Mouse (Mus musculus): ENCODE data around the gene Ptprg. TPM values are rescaled to one million over a fixed set of nuclear protein-coding genes. Genes with fewer than 3 reads are reported as not detected.

Ptprg gene
- polyA plus RNA-seq, 1 experiment from 2014 or later = 33.7 TPM

DNA sequence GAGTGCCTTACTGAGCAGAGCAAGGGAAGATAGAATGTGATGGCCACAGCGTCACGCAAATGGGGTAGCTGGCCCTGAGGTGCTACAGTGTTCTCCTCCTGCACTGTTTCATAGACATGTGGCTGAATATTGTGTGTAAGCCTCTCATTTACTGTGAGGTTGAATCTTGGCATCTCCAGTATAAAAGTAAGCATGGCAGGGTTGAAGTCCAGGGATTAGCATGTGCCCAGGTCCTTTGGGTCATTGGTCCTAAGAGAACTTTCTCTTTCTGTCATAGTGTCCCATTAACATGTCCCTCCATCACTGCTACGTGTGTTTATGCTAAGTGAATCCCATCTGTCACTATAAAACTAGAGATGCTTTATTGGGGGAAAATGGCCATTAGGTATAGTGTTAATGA, 138.2 kb downstream of the Ptprg start:
- DNase-seq (ENCODE audit: low spot score, missing footprints) = no peak
- no peak for ATAC-seq (ENCODE audit: low FRiP score)
- no peaks in the 10 kb centered on the region for H3K9me3 ChIP-seq (ENCODE audit: control insufficient read depth, low read length)
- no peak overlapping the region for H3K4me3 ChIP-seq (ENCODE audit: low read depth, low read length)
- WGBS = 90% methylated on average over 3 of the region's 3 CpGs
- H3K36me3 ChIP-seq (ENCODE audit: control insufficient read depth, insufficient read depth, low read length) = no peaks in the 10 kb centered on the region
- H3K4me1 ChIP-seq (ENCODE audit: control insufficient read depth, insufficient read depth, low read length) = peaks cover 3% of the 10 kb centered on the region; the same call in 1 of the 2 replicates
- no peaks in the 10 kb centered on the region for H3K27me3 ChIP-seq (ENCODE audit: control insufficient read depth, insufficient read depth, low read length)
- H3K9ac ChIP-seq (ENCODE audit: low read length) = no peak overlapping the region
- H3K4me2 ChIP-seq = no peak overlapping the region
- no peak overlapping the region for H3K27ac ChIP-seq (ENCODE audit: low read depth, low read length)

DNA sequence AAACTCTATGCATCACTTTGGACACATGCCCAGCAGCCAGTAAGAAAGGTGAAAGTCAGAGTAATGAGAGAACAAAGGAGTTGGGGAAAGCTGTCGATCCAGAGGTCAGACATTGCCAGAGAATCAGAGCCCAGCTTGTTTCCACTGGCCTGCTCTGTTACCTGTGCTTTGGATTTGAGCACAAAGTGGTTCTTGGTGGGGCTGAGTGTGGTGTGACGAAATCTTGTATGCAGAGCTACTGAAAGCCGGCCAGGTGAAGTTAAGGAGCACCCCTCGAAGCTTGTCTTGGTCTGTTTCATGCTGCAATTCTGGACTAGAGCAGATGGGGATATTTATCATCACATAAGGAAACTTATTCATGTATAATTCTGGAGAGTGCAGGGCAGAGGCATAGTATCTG, 145.5 kb downstream of the Ptprg start:
- ATAC-seq (ENCODE audit: low FRiP score) = no peak
- H3K9ac ChIP-seq (ENCODE audit: low read length) = no peak overlapping the region
- DNase-seq (ENCODE audit: low spot score, missing footprints) = no peak
- no peaks in the 10 kb centered on the region for H3K36me3 ChIP-seq (ENCODE audit: control insufficient read depth, insufficient read depth, low read length)
- H3K4me2 ChIP-seq = no peak overlapping the region
- 92% methylated on average over 4 of the region's 4 CpGs for WGBS
- no peaks in the 10 kb centered on the region for H3K9me3 ChIP-seq (ENCODE audit: control insufficient read depth, low read length)
- H3K4me3 ChIP-seq (ENCODE audit: low read depth, low read length) = no peak overlapping the region
- H3K4me1 ChIP-seq (ENCODE audit: control insufficient read depth, insufficient read depth, low read length) = peaks cover 3% of the 10 kb centered on the region; the same call in 1 of the 2 replicates
- H3K27ac ChIP-seq (ENCODE audit: low read depth, low read length) = no peak overlapping the region
- H3K27me3 ChIP-seq (ENCODE audit: control insufficient read depth, insufficient read depth, low read length) = no peaks in the 10 kb centered on the region

- no peaks in the 10 kb centered on the region for H3K36me3 ChIP-seq (ENCODE audit: control insufficient read depth, insufficient read depth, low read length)
- no peaks in the 10 kb centered on the region for H3K27me3 ChIP-seq (ENCODE audit: control insufficient read depth, insufficient read depth, low read length)
- H3K4me1 ChIP-seq (ENCODE audit: control insufficient read depth, insufficient read depth, low read length) = peaks cover 4% of the 10 kb centered on the region; the same call in 1 of the 2 replicates
- H3K4me2 ChIP-seq = no peak overlapping the region
- no peaks in the 10 kb centered on the region for H3K9me3 ChIP-seq (ENCODE audit: control insufficient read depth, low read length)
- H3K9ac ChIP-seq (ENCODE audit: low read length) = no peak overlapping the region
- ATAC-seq (ENCODE audit: low FRiP score) (no peak), DNase-seq (ENCODE audit: low spot score, missing footprints) (no peak)
- WGBS = 85% methylated on average over 2 of the region's 2 CpGs
- H3K27ac ChIP-seq (ENCODE audit: low read depth, low read length) = no peak overlapping the region
- H3K4me3 ChIP-seq (ENCODE audit: low read depth, low read length) = no peak overlapping the region
These were observed 146.3 kb downstream of the Ptprg start for GRCm38 (mm10) chr14:11699654-11700053.

DNA sequence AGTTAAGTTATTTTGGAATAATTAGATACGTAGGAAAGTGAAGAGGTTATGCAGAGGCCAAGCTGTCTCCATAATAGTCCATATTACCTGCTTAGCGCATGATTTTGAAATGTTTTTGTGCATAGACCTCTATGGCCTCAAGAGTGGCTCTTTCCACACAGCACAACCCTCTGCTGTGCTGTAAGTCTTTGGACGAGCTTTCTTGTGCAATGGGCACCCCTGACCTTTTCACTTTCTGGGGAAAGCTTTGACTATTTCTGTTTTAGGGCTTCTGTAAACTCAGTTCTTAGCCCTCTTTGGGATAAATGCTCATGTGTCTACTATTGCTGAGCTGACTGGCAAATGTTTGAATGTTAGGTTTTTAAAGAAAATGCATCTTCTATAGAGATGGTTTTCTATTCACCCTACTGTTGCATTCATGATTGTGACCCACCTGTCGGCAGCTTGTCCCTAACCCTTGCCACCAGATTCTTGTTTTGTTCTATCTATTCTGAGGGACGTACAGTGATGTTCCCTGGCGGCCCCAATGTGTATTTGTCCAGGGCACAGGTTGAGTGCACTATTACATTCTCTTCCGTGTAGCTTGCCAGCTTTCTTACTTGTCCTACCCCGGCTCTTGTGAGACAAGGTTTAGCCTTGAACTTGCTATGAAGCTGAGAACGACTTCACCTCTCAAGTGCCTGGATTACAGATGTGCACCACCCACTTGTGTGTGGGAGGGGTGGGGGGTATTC, 148.4 kb downstream of the Ptprg start:
- ATAC-seq (ENCODE audit: low FRiP score) (no peak), DNase-seq (ENCODE audit: low spot score, missing footprints) (no peak)
- Histone ChIP-seq H3K4me1 (ENCODE audit: control insufficient read depth, insufficient read depth, low read length) (peaks cover 7% of the 10 kb centered on the region), H3K36me3 (ENCODE audit: control insufficient read depth, insufficient read depth, low read length) (no peaks in the 10 kb centered on the region), H3K4me2 (no peak overlapping the region), H3K27ac (ENCODE audit: low read depth, low read length) (no peak overlapping the region), H3K27me3 (ENCODE audit: control insufficient read depth, insufficient read depth, low read length) (no peaks in the 10 kb centered on the region), H3K4me3 (ENCODE audit: low read depth, low read length) (no peak overlapping the region), H3K9ac (ENCODE audit: low read length) (no peak overlapping the region), H3K9me3 (ENCODE audit: control insufficient read depth, low read length) (no peaks in the 10 kb centered on the region)
- 85% methylated on average over 9 of the region's 9 CpGs for WGBS

DNA sequence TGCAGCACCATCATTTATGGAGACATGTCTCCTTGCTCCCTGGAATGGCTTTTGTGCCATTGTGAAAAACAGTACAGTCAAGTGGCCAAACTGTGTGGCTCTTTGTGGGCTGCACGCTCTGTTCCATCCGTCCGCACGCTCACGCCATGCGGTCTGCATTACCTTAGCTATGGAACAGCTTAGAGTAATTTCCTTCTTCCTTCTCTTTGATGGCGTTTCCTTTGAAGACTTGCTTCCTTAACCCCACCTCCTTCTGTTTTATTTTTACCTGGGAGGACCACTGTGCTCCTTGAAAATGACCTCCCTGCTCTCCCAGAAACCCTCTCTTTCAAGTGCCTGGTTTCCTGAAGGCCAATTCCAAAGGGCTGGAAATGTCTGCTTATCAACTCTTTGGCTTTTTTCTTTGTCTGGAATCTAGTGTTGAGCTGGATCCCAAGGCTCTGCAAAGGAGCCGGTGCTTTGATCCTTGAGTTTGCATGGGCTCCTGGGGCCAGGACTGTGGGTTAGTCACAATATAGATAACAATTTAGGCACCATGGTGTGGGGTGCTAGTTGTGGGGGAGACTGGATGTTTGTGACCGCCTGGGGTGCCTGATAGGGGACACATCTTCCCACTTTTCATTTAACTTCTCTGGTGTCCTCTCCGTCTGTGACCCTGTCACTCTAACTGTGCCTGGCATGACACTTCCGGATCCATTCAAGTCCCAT, 149.6 kb downstream of the Ptprg start:
- H3K9ac ChIP-seq (ENCODE audit: low read length) = no peak overlapping the region
- whole genome bisulfite sequencing = 78% methylated on average over 11 of the region's 11 CpGs
- no peaks in the 10 kb centered on the region for H3K27me3 ChIP-seq (ENCODE audit: control insufficient read depth, insufficient read depth, low read length)
- DNase-seq (ENCODE audit: low spot score, missing footprints) = no peak
- no peak overlapping the region for H3K27ac ChIP-seq (ENCODE audit: low read depth, low read length)
- H3K36me3 ChIP-seq (ENCODE audit: control insufficient read depth, insufficient read depth, low read length) = no peaks in the 10 kb centered on the region
- H3K4me1 ChIP-seq (ENCODE audit: control insufficient read depth, insufficient read depth, low read length) = peaks cover 7% of the 10 kb centered on the region
- no peak overlapping the region for H3K4me3 ChIP-seq (ENCODE audit: low read depth, low read length)
- H3K9me3 ChIP-seq (ENCODE audit: control insufficient read depth, low read length) = no peaks in the 10 kb centered on the region
- ATAC-seq (ENCODE audit: low FRiP score) = no peak
- H3K4me2 ChIP-seq = no peak overlapping the region

DNA sequence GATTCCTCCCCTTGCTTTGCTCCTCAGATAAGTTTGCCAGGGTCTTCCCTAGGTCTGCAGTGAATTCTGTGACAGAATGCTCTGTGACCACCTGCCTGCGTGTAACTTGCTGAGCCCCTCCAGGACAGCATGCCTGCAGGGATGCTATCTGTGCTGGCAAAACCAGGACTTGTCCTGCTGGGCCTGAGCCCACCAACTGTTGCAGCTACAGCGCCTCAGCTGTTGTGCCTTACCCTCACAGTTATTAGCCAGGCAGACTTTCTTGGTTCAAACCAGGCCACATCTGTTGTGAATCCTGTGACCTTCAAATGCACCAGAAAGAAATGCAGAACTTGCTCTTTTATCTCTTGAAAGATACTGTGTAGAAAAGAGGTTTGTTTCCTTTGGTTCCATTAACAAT, 151.5 kb downstream of the Ptprg start:
- 23% methylated on average over 2 of the region's 2 CpGs for WGBS
- Histone ChIP-seq H3K4me1 (ENCODE audit: control insufficient read depth, insufficient read depth, low read length) (peaks cover 7% of the 10 kb centered on the region), H3K27ac (ENCODE audit: low read depth, low read length) (no peak overlapping the region), H3K9me3 (ENCODE audit: control insufficient read depth, low read length) (no peaks in the 10 kb centered on the region), H3K4me3 (ENCODE audit: low read depth, low read length) (no peak overlapping the region), H3K27me3 (ENCODE audit: control insufficient read depth, insufficient read depth, low read length) (no peaks in the 10 kb centered on the region), H3K9ac (ENCODE audit: low read length) (no peak overlapping the region), H3K4me2 (no peak overlapping the region), H3K36me3 (ENCODE audit: control insufficient read depth, insufficient read depth, low read length) (no peaks in the 10 kb centered on the region)
- ATAC-seq (ENCODE audit: low FRiP score) (no peak), DNase-seq (ENCODE audit: low spot score, missing footprints) (no peak)

DNA sequence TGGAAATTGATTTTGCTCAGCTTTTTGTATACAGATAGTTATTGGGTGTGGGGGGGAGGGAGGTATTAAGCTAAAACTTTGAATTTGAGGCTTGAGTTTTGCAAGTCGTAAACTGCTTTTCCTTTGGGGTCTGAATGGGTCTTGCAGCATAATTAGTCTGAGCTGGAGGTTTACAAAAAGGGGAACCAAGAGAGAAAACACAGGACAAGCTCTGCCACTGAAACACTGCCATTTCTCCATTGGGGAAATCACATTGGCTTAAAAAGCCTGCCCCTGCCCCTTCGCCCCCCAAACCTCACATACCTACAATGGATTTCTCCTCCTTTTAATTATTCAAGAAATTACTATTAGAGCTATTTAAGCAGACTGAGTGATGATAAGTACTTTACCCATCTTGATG, 156.0 kb downstream of the Ptprg start:
- Histone ChIP-seq H3K9ac (ENCODE audit: low read length) (no peak overlapping the region), H3K27me3 (ENCODE audit: control insufficient read depth, insufficient read depth, low read length) (no peaks in the 10 kb centered on the region), H3K27ac (ENCODE audit: low read depth, low read length) (no peak overlapping the region), H3K4me1 (ENCODE audit: control insufficient read depth, insufficient read depth, low read length) (peaks cover 12% of the 10 kb centered on the region), H3K36me3 (ENCODE audit: control insufficient read depth, insufficient read depth, low read length) (no peaks in the 10 kb centered on the region), H3K4me3 (ENCODE audit: low read depth, low read length) (no peak overlapping the region), H3K4me2 (no peak overlapping the region), H3K9me3 (ENCODE audit: control insufficient read depth, low read length) (no peaks in the 10 kb centered on the region; the same call in 1 of the 2 replicates)
- no peak for ATAC-seq (ENCODE audit: low FRiP score)
- no peak for DNase-seq (ENCODE audit: low spot score, missing footprints)
- WGBS = 80% methylated on average over 2 of the region's 2 CpGs

DNA sequence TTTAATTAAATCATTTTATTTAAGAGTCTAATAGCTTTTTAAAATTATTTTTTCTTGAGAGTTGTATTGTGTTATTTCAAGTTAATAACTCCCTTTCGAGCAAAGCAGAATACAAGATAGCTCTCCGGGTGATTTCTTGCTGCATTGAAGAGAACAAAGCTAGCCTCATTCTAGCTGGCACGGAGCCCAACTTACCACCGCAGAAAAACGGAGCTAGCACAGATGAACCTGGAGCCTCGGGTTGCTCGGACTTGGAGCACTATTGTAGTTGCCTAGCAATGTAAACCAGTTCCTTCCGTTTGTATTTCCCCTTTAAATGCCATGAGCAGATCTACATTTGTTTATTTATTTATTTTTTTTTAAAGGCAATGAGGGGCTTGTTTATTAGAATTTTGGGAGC, 156.5 kb downstream of the Ptprg start:
- H3K9me3 ChIP-seq (ENCODE audit: control insufficient read depth, low read length) = no peaks in the 10 kb centered on the region; the same call in 1 of the 2 replicates
- no peaks in the 10 kb centered on the region for H3K27me3 ChIP-seq (ENCODE audit: control insufficient read depth, insufficient read depth, low read length)
- no peaks in the 10 kb centered on the region for H3K36me3 ChIP-seq (ENCODE audit: control insufficient read depth, insufficient read depth, low read length)
- H3K27ac ChIP-seq (ENCODE audit: low read depth, low read length) = no peak overlapping the region
- WGBS = 79% methylated on average over 8 of the region's 8 CpGs
- H3K9ac ChIP-seq (ENCODE audit: low read length) = no peak overlapping the region
- DNase-seq (ENCODE audit: low spot score, missing footprints) (no peak), ATAC-seq (ENCODE audit: low FRiP score) (no peak)
- H3K4me1 ChIP-seq (ENCODE audit: control insufficient read depth, insufficient read depth, low read length) = peaks cover 10% of the 10 kb centered on the region
- no peak overlapping the region for H3K4me2 ChIP-seq
- no peak overlapping the region for H3K4me3 ChIP-seq (ENCODE audit: low read depth, low read length)

DNA sequence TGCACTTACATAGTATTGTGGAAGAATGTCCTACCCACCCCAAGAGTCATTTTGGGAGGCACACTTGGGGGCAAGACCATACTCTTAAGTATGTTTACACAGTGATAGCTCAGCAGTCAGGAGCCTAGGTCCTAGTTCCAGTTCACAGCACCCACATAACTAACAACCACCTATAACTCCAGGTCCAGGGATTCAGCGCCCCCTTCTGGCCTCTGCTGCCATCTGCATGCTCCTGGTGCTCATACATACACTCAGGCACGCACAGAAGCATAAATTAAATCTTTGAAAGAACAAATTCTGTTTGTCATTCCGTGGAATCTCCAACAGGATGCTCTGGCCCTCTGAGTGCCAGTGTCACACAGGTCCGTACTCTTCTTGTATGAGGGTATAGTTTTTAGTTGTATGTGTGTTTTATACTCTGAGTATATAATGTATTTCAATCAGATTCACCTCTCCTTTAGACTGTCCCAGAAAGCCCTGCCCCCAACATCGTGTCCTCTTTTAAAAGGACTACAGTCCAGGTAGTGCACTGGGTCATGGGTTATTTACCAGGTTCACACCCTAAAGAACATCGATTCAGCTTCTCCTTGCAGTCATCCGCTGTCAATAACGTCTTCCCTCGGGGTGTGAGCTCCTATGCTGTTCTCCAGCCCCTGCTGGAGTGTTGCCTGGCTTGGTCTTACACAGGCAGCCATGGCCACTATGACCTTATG, 157.2 kb downstream of the Ptprg start:
- H3K9me3 ChIP-seq (ENCODE audit: control insufficient read depth, low read length) = no peaks in the 10 kb centered on the region; the same call in 1 of the 2 replicates
- ATAC-seq (ENCODE audit: low FRiP score) (no peak), DNase-seq (ENCODE audit: low spot score, missing footprints) (no peak)
- no peak overlapping the region for H3K4me2 ChIP-seq
- no peak overlapping the region for H3K9ac ChIP-seq (ENCODE audit: low read length)
- H3K4me1 ChIP-seq (ENCODE audit: control insufficient read depth, insufficient read depth, low read length) = 0 out of 2 replicates have a peak, but pooled peaks cover 5% of the 10 kb centered on the region
- no peak overlapping the region for H3K4me3 ChIP-seq (ENCODE audit: low read depth, low read length)
- H3K27me3 ChIP-seq (ENCODE audit: control insufficient read depth, insufficient read depth, low read length) = no peaks in the 10 kb centered on the region
- H3K36me3 ChIP-seq (ENCODE audit: control insufficient read depth, insufficient read depth, low read length) = no peaks in the 10 kb centered on the region
- H3K27ac ChIP-seq (ENCODE audit: low read depth, low read length) = no peak overlapping the region
- WGBS = 93% methylated on average over 9 of the region's 9 CpGs

Data from midbrain, embryonic 11.5 days (tissue).